Mouse (Mus musculus) thymus, adult 2 months (tissue): ENCODE results near the gene Gm27027. TPM values are rescaled to one million over a fixed set of nuclear protein-coding genes. Genes with fewer than 3 reads are reported as not detected.

Source experiments
- DNase-seq: peaks from one replicate; pipeline ENCODE4 v3.0.0; 2021
- H3K27ac ChIP-seq: fragments of 200-500 bp; 2 replicates; pipeline ENCODE4 v1.5.1; 2012; ENCODE audit warnings: low read length, control low read depth; ENCODE audit not compliant: control insufficient read depth, insufficient read depth
- H3K27me3 ChIP-seq: fragments of 200-500 bp; 2 replicates; pipeline ENCODE4 v1.6.1; 2012; ENCODE audit warnings: mild to moderate bottlenecking, low read length, moderate library complexity, mixed read lengths; ENCODE audit not compliant: control insufficient read depth, insufficient read depth
- H3K36me3 ChIP-seq: fragments of 200-500 bp; 2 replicates; pipeline ENCODE4 v1.6.1; 2012; ENCODE audit warnings: mild to moderate bottlenecking, low read length, moderate library complexity; ENCODE audit not compliant: control insufficient read depth, insufficient read depth
- H3K4me1 ChIP-seq: fragments of 200-500 bp; replicated peaks from 2 replicates; pipeline ENCODE4 v1.6.1; 2012; ENCODE audit warnings: low read length; ENCODE audit not compliant: control insufficient read depth, insufficient read depth
- H3K4me3 ChIP-seq: fragments of 200-500 bp; 2 replicates; pipeline ENCODE4 v1.5.1; 2012; ENCODE audit warnings: mild to moderate bottlenecking, low read length, control low read depth, moderate library complexity; ENCODE audit not compliant: control insufficient read depth, insufficient read depth
- CTCF ChIP-seq: fragments of 200-500 bp; IDR thresholded peaks from 2 replicates; pipeline ENCODE4 v1.5.1; 2012; ENCODE audit warnings: mild to moderate bottlenecking, control low read depth, low read length, moderate library complexity, borderline replicate concordance; ENCODE audit not compliant: control insufficient read depth, poor library complexity, insufficient read depth; ENCODE audit errors: extremely low read depth
- POLR2A ChIP-seq: fragments of 200-500 bp; IDR thresholded peaks from 2 replicates; pipeline ENCODE4 v1.6.1; 2012; ENCODE audit warnings: mild to moderate bottlenecking, low read length, control low read depth, moderate library complexity; ENCODE audit not compliant: control insufficient read depth, poor library complexity, insufficient read depth; ENCODE audit errors: extremely low read depth
- WGBS: fragments of 180-500 bp; shearing (Covaris S2); methylation state at CpG from one replicate; pipeline ENCODE4 v1.1.7; 2018; 5-methylcytosine and 5-hydroxymethylcytosine counted together
- polyA plus RNA-seq: library from polyadenylated mRNA; depleted of rRNA; stranded (reverse); fragments of >200 nt; gene quantifications from 2 replicates; pipeline ENCODE4 v1.2.3, GENCODE M21; 2012

Gm27027 gene
- polyA plus RNA-seq, 1 experiment = not detected

DNA sequence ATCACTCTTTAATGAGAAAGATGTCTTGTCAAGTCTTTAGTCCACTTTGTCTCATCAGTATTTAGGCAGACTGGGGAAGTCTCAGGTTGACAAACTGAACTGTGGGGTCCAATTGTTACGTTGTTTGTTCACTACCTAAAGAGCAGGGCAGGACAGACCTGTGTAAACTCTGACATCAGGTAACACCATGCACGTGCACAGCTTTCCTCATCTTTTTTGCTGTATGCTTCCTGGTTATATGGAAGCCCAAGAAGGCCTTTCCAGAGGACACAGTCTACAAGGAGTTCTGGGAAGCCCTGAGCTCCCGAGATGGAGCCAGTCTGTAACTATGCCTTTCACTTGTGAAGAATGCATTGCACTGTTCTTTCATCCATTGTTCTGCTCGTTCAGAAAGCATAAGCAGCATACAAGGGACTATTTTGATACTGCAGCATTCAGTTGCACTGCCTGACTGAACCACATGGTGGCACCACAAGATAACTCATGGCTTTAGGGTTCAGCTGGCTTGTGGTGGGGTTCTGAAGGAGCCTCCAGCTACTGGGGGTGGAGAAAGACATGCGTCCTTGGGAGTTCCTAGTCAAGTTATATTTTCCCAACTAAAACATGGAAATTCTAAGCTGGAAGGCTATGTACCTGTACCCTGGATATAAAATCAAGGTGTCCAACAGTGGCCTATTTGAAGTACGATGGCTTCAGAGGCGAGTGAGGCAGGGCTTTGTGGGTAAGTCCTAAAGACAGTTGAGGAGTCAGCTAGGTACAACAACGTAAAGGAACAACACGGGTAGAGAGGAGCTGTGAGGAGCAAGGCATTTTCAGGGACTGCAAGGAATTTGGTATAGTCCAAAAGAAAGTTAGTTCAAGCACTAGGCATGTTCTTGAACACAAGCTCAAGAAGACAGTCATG, 39.5 kb upstream of the Gm27027 start:
- no peaks in the 10 kb centered on the region for H3K36me3 ChIP-seq
- no peaks in the 10 kb centered on the region for H3K27me3 ChIP-seq
- TF ChIP-seq POLR2A (no peak), CTCF (no peak)
- 84% methylated on average over 9 of the region's 9 CpGs for WGBS
- peak; percentile 59 for DNase-seq
- no peak overlapping the region for H3K4me3 ChIP-seq
- no peaks in the 10 kb centered on the region for H3K4me1 ChIP-seq
- no peak overlapping the region for H3K27ac ChIP-seq

DNA sequence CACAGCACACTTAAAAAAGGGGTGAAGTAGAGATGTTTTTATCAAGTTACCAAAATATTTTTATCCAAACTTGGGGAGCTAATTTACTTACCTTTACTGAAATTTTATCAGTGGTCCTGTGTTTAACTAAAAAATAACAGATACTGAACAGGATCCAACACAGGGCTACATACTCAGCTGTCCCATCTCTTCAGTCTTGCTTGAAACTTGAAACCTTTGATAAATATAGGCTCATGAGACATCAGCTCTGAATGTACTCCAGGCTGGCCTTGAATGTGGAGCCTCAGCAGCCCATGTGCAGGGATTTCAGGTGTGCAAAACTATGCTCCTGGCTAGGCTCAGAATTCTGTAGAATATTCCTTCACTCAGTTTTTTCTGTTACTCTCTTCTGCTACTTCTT, 34.4 kb upstream of the Gm27027 start:
- Histone ChIP-seq H3K4me3 (no peak overlapping the region), H3K27me3 (no peaks in the 10 kb centered on the region), H3K27ac (no peak overlapping the region), H3K4me1 (no peaks in the 10 kb centered on the region), H3K36me3 (no peaks in the 10 kb centered on the region)
- DNase-seq = no peak
- no peak for TF ChIP-seq CTCF
- TF ChIP-seq POLR2A = no peak

DNA sequence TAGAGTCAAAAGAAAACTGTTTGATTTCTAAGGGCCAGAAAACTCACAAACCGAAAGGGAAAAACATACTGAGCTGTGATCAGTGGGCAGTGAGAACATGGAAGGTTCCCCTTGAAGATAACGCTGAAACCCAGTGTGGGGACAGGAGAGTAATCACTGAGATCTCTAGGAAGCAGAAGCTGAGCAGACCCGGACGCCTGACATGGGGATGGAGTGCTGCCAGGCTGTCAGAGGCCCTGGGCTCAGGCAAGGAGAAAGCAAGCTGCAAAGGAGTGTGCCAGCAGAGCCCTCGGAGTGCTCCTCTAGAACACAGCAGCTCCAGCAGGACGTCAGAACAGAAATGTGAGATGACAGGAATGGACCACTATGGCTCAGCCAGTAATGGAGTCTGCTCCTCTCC, 28.5 kb upstream of the Gm27027 start:
- Histone ChIP-seq H3K36me3 (no peaks in the 10 kb centered on the region), H3K27ac (no peak overlapping the region), H3K4me3 (no peak overlapping the region), H3K4me1 (no peaks in the 10 kb centered on the region), H3K27me3 (no peaks in the 10 kb centered on the region)
- no peak for DNase-seq
- WGBS = 31% methylated on average over 6 of the region's 6 CpGs
- TF ChIP-seq POLR2A = no peak
- no peak for TF ChIP-seq CTCF

DNA sequence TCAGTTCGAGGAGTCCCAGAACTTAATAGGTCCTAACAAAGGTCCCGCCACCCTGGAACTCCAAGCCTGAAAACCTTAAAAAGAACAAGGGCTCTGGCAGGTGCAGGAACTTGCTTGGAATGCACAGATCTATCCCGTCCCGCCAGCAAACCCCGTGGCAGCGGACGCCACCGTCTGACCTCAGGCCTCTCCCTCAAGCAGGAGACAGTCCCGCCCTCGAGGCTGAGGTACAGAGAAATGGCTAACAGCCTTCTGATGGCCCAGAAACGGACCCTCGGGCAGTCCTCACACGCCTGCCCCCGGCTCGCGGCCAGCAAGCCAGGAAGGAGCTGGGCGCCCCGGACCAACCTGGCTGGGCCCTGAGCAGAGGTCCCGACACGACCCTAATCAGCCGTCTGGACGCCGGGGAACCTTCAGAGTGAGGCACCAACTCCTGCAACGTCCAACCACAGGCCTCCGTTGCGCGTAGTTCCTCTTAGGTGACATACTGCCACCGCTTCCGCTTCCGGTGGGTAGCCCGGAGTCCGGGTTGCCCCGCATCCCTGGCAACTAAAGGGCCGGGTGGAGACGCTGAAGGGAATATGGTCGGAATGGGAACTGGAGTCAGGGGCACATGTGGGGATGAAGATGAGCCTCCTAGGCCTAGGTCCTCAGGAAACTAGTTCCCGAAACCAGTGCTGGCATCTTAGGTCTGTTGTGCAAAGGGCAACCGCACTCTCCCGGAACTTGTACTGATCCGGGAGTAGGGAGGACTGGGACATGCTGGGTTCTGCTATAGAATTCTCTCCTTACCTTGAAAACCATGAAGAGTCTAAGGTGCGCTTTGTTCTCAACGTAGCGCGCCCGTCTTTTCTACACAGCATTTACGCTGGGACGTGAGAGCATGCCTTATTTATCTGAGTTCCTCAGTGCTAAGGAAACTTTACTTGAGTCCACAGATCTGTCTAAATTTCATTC, 14.5 kb upstream of the Gm27027 start, which contains the start of gene Alkbh3:
Gene Alkbh3 (minus strand): TSS at position 473 of the 957 bp plus-strand sequence.
- DNase-seq = peak; percentile 91
- 6% methylated on average over 47 of the region's 47 CpGs for WGBS
- H3K4me1 ChIP-seq = peaks cover 9% of the 10 kb centered on the region
- no peaks in the 10 kb centered on the region for H3K27me3 ChIP-seq
- peaks cover under 1% of the 10 kb centered on the region; the same call in 1 of the 2 replicates for H3K36me3 ChIP-seq
- peak within 1 kb of the TSS; percentile 74 for H3K4me3 ChIP-seq
- no peak within 1 kb of the TSS for H3K27ac ChIP-seq
- peak; percentile 29; the same call in 1 of the 2 replicates for TF ChIP-seq CTCF
- 0 out of 2 replicates have a peak, but pooled peaks have one; percentile 20 for TF ChIP-seq POLR2A

DNA sequence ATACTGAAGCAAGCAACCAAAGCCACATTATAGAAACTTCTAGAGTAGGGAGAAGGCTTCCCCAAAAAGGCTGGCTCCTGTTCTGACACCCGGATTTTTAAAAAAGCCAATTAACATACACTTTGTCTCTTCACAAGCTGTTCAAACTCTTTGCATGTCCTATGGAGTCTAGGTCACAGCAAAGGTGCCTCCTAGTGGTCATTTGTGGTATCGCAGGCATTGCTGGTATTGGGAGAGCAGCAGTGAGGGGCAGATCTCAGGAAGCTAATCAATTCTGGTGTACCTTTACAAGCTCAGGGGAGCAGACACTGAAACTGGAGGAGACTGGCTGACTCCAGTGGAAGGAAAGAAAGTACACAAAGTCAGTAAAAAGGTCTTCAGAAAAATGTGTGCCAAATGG, 6.2 kb upstream of the Gm27027 start:
- no peak overlapping the region for H3K4me3 ChIP-seq
- peak; percentile 78 for DNase-seq
- H3K27ac ChIP-seq = no peak overlapping the region
- H3K27me3 ChIP-seq = no peaks in the 10 kb centered on the region
- TF ChIP-seq POLR2A (no peak), CTCF (no peak)
- H3K36me3 ChIP-seq = peaks cover 33% of the 10 kb centered on the region
- H3K4me1 ChIP-seq = no peaks in the 10 kb centered on the region
- WGBS = 5% methylated on average over 2 of the region's 2 CpGs

DNA sequence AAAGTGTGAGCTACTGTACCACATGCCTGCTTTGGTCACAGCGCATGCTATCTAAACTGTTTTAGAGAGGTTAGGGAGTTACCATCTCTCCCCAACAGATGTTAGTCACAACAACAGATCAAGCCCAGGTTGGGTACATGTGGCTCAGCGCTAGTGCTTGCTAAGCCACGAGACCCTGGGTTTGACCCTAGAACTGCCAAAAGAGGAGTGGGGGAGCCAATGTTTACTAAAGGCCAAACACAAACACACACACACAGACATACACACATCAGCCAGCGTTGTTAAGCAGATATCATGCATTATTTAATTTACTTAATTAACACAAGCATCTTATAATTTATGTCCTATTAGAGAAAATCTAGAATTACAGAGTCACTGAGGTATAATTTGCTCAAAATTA, 5.8 kb upstream of the Gm27027 start:
- 94% methylated on average over 4 of the region's 4 CpGs for WGBS
- H3K36me3 ChIP-seq = peaks cover 33% of the 10 kb centered on the region
- no peaks in the 10 kb centered on the region for H3K4me1 ChIP-seq
- H3K27me3 ChIP-seq = no peaks in the 10 kb centered on the region
- H3K27ac ChIP-seq = no peak overlapping the region
- DNase-seq = no peak
- H3K4me3 ChIP-seq = no peak overlapping the region
- TF ChIP-seq POLR2A (no peak), CTCF (no peak)
